Mouse (Mus musculus) frontal cortex, postnatal 14 days (tissue): ENCODE measurements at regions not wholly inside any gene's neighbourhood (a gene's known extent, or its start where the extent isn't known, plus 50 kb on each side); places are given as distances from the start of the nearest gene placed in this dataset.

Source experiments
- DNase-seq, 2 experiments: peaks; one replicate each; pipeline ENCODE4 v3.0.0; 2022; ENCODE audit warnings: low spot score in 2 of 2

DNA sequence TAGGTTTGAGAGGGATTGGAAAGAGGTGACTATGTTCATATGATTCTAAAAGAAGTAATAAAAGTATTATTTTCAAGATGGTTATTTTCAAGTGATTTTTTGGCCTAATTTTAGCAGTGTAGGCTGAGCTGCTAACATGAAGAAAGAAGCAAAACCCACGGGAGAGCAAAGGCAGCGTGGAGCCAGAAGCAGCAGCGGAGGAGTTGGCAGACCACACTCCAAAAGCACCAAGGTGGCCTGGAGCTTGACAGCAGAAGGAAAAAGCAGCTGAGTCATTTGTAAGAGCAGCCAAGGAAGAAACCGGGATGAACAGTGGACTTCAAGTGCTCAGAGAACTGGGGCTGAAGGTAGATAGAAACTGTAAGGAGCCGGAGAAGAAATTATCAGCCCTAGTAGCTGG, 55.9 kb downstream of the Hdgfl1 start:
- DNase-seq = peak; percentile 7 to 15

DNA sequence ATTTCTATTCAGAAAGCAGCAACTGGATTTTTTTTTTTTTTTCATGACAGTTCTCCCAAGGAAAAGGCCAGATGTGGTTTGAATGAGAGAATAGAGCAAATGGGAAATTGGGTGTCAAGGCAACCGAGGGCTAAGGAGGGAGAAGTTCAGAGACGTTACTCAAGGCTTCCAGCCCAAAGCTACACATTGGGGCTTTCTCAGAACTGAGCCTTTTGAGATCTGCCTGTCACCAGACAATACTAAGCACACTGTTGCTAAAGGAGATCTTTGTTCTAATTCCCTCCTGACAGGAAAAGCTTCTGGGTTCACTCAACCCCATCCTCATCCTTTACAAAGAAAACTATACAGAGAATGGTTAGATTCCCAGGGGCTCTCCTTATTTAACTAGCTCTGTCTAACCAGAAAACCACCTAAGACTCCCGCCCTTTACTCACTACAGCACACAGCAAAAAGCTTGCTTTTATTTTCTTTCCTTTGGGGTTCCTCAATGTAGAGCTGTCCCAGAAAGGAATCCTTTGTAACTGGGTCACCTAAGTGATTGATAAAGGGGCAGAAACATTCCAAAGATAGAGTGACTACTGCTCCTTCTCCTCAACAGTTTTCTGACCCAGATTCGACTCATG, 70.8 kb downstream of the Hdgfl1 start:
- no peak for DNase-seq

DNA sequence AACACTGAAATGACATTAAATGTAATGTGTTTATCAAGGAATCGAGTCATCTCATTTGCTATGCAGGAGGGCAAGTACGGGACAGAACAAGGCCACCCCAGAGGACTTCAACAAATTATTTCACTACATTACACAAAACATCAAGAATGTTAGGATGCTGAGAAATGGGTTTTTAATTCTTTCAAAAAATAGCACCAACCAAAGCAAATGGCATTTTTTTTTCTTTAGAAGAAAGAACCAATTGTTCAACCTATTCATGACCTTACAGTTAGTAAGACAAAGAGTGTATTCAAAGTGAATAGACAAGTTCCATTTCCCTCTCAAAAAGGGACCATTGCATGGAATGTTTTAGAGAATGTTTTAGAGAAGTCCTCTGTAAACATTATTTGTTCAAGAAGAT, 110.5 kb downstream of the Hdgfl1 start:
- DNase-seq = no peak

DNA sequence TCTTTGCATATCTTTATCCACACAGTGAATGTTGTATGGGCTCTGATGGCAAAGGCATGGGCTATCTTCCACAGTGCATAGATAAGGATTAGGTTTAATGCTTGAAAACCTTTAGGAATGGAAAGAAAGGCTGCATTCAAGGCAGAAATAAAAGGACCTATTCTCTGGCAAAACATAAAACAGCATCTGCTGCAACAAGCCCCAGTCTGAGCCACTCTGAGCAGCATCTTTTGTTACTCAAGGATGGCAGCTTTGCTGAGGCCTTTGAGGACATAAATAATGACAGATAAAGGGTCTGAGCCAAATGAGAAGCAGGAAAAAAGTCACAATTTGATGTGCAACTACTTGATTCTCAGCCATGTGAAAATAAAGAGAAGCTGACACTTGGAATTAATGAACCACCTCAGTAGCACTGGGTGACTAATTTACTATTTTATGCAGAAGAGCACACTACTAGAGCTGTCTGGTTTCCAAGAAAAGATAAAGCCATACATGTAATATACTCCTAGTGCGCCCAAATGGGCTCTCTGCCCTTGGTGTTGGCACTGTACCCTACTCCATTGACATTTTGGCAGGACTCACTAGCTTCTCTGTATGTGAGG, 112.9 kb downstream of the Hdgfl1 start:
- peak; percentile 11 to 12 for DNase-seq
